Mouse (Mus musculus): ENCODE results near the gene Sorbs2. TPM values are rescaled to one million over a fixed set of nuclear protein-coding genes. Genes with fewer than 3 reads are reported as not detected.

The Sorbs2 gene
- polyA plus RNA-seq (2014; fragmentation: Illumina TruSeq; extraction: RNeasy Lipid Tissue Mini Kit (QIAGEN cat#74804); ENCODE audit: low read depth, low replicate concordance), result 10.5 TPM

DNA sequence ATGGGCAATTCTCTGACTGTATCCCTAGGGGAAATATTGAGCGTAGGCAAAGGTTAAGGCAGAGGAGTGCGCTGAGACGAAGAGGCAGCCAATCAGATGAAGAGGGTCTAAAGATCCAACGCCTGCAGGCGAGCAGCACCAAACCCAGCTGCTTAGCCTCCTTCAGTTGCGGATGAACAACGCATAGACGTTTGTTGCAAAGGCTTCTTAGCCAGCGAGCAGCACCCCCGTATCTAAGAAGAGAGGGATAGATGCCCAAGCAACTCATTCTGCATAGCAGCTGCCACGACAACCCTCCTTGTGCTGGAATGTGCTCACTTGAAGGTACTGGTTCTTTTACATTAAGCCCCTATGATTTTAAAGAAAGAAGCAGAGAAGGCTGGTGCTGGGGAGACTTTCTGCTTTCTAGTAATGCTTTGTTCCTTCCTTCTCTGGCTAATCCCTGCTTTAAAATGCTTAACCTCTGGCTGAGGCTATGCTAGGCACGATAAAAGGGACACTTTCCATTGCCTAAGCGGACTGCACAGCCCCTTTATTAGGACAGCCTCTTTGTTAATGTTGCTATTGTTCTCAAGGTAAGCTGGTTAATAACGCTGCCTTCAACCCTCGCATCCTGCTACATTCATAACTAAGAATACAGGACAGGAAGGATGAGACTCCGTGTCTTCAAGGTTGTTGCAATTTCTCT, at the start of gene Sorbs2:
Gene Sorbs2, plus strand, starts transcription at position 155 of the 688 bp plus-strand sequence.

Other genes with a start within 250 kb of the Sorbs2 start
- 2.6 TPM for gene F11, start 245.8 kb upstream of the Sorbs2 start, polyA plus RNA-seq (2014; fragmentation: Illumina TruSeq; extraction: RNeasy Lipid Tissue Mini Kit (QIAGEN cat#74804); ENCODE audit: low read depth, low replicate concordance)
- 5.6 TPM for gene Klkb1, start 212.9 kb upstream of the Sorbs2 start, polyA plus RNA-seq (2014; fragmentation: Illumina TruSeq; extraction: RNeasy Lipid Tissue Mini Kit (QIAGEN cat#74804); ENCODE audit: low read depth, low replicate concordance)
- gene Gm45753, start 199.3 kb upstream of the Sorbs2 start, polyA plus RNA-seq (2014; fragmentation: Illumina TruSeq; extraction: RNeasy Lipid Tissue Mini Kit (QIAGEN cat#74804); ENCODE audit: low read depth, low replicate concordance), result 2.0 TPM
- gene Cyp4v3, start 174.6 kb upstream of the Sorbs2 start, polyA plus RNA-seq (2014; fragmentation: Illumina TruSeq; extraction: RNeasy Lipid Tissue Mini Kit (QIAGEN cat#74804); ENCODE audit: low read depth, low replicate concordance), result 1.8 TPM
- 0.35 TPM for gene Fam149a, start 125.5 kb upstream of the Sorbs2 start, polyA plus RNA-seq (2014; fragmentation: Illumina TruSeq; extraction: RNeasy Lipid Tissue Mini Kit (QIAGEN cat#74804); ENCODE audit: low read depth, low replicate concordance)
- gene Tlr3, start 96.7 kb upstream of the Sorbs2 start, polyA plus RNA-seq (2014; fragmentation: Illumina TruSeq; extraction: RNeasy Lipid Tissue Mini Kit (QIAGEN cat#74804); ENCODE audit: low read depth, low replicate concordance), result 4.6 TPM

All from testis, adult 10 weeks (tissue).